Mouse (Mus musculus): ENCODE results near the gene Mrpl12. TPM values are rescaled to one million over a fixed set of nuclear protein-coding genes. Genes with fewer than 3 reads are reported as not detected.

Gene Mrpl12
- polyA plus RNA-seq (2014; fragmentation: Nextera tagmentation; extraction: Ambion mirVana): 142 and 145 TPM in 2 replicates

DNA sequence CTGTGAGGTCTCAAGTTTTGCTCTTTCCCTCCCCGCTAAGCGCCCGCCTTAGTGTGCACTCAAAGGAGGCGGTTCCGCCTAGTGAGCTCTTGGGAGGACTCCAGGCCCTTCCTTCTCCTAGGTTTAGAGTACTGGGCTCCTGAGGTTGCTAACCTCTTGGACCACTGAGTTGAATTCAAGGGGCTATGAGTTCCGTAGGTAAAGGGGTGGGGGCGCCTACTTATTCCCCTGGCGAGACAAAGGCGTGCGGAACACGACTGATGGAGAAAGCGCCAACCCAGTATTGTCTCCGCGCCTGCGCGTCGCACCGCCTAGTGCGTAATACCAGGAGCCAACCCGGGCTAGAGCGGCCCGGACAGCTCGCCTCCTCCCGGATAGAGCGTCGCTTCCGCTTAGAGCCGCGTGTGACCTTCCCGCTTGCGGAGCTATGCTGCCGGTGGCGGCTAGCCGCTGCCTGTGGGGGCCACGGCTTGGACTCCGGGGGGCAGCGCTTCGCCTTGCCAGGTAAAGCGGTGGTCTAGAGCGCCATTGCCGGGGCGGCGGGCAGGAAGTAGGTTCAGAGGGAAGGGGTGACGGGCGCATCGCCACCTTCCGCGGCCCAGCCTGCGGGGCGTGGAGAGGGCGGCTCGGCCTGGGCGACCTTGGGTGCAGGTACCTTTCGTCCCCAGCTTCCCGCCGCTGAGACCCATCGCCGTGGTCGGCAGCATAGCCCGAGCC lies at the start of gene Mrpl12:
TSS of gene Mrpl12 (plus strand) at position 349 of the 717 bp plus-strand sequence.
- WGBS: under 1% methylated on average over 60 of the region's 60 CpGs
- peak within 1 kb of the TSS; percentile 81 for H3K27ac ChIP-seq (ENCODE audit: low read depth, low read length)
- peak within 1 kb of the TSS; percentile 73 for H3K9ac ChIP-seq (ENCODE audit: low read length)
- peak; percentile 95 for ATAC-seq (ENCODE audit: insufficient read depth, low FRiP score, low TSS enrichment)
- DNase-seq (ENCODE audit: low spot score): peak; percentile 96
- no peaks in the 10 kb centered on the region for H3K9me3 ChIP-seq (ENCODE audit: control insufficient read depth, low read length)
- peak within 1 kb of the TSS; percentile 98 for H3K4me3 ChIP-seq (ENCODE audit: low read depth, low read length)
- H3K4me1 ChIP-seq (ENCODE audit: control insufficient read depth, insufficient read depth, low read length): peaks cover 11% of the 10 kb centered on the region
- H3K36me3 ChIP-seq (ENCODE audit: control insufficient read depth, insufficient read depth, low read length): peaks cover 28% of the 10 kb centered on the region
- peak within 1 kb of the TSS; percentile 75 for H3K4me2 ChIP-seq (ENCODE audit: low read depth)
- H3K27me3 ChIP-seq (ENCODE audit: control insufficient read depth, insufficient read depth, low read length): no peaks in the 10 kb centered on the region

DNA sequence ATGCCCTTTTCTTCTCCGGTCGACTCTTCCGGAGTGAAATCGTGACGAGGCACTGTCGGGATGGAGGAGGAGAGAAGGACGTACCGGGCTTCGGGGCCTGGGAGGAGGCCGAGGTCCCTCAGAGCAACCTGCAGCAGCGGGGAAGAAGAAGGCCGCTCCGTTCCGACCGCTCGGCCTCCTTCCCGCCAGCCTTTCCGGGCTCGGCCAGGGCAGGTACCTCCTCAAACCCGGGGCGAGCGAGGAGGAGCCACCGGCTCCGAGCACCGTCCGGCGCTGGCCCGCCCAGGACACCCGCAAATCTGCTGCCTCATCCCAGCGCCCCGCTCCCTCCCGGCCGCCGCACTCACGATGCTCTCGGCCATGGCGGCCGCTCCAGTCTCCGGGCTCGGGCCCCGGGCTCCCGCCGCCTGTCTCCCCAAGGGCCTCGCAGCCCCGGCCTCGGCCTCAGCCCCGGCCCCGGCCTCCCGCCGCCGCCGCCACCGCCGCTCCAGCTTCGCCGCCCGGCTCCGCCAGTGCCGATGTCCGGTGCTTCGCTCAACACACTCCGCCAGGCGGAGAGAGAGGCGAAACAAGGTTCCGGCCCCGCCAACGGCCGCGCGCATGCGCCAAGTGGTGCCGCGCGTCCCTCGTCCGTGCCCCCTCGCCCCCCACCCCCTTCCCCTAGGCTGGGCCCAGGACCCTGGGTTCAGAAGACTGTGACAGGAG lies 47.1 kb upstream of the Mrpl12 start, which contains the start of gene Nploc4:
TSS of gene Nploc4 (minus strand) at position 557 of the 705 bp plus-strand sequence.
- H3K27me3 ChIP-seq (ENCODE audit: control insufficient read depth, insufficient read depth, low read length): no peaks in the 10 kb centered on the region
- H3K9me3 ChIP-seq (ENCODE audit: control insufficient read depth, low read length): no peaks in the 10 kb centered on the region
- under 1% methylated on average over 55 of the region's 77 CpGs for WGBS
- H3K9ac ChIP-seq (ENCODE audit: low read length): peak within 1 kb of the TSS; percentile 98
- peak within 1 kb of the TSS; percentile 75 for H3K4me2 ChIP-seq (ENCODE audit: low read depth)
- peaks cover 6% of the 10 kb centered on the region for H3K36me3 ChIP-seq (ENCODE audit: control insufficient read depth, insufficient read depth, low read length)
- peaks cover 12% of the 10 kb centered on the region for H3K4me1 ChIP-seq (ENCODE audit: control insufficient read depth, insufficient read depth, low read length)
- H3K4me3 ChIP-seq (ENCODE audit: low read depth, low read length): peak within 1 kb of the TSS; percentile 99
- H3K27ac ChIP-seq (ENCODE audit: low read depth, low read length): peak within 1 kb of the TSS; percentile 64; the same call in 1 of the 2 replicates
- peak; percentile 94 for DNase-seq (ENCODE audit: low spot score)
- ATAC-seq (ENCODE audit: insufficient read depth, low FRiP score, low TSS enrichment): peak; percentile 81

DNA sequence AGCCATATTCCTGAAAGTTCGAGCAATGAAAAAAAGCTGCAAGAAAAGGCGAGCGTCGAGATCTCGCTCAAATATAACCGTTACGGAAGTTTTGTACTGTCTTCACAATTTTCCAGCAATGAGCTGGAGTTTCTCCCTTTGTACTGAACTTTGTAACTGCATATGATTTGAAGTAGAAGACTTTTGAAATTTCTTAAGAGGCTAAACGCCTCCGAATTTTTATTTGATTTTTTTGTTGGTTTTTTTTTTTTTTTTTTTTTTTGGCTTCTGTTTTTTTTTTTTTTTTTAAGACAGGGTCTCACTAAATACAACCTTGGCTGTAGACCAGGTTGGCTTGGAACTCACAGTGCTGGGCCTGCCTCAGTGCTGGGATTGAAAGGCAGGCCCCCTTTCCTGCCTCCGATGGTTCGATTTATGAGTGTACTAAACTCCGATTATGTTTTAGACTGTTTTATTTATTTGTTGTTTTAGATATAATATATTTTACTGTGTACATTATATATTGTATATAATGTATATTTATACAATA lies 46.5 kb upstream of the Mrpl12 start:
- ATAC-seq (ENCODE audit: insufficient read depth, low FRiP score, low TSS enrichment) (no peak), DNase-seq (ENCODE audit: low spot score) (no peak)

GRCm38 (mm10) chr11:120442344-120442743 lies 42.1 kb upstream of the Mrpl12 start, which contains the start of gene Tspan10:
Tspan10 (plus strand) TSS chr11:120442644.
- ATAC-seq (ENCODE audit: insufficient read depth, low FRiP score, low TSS enrichment) (no peak), DNase-seq (ENCODE audit: low spot score) (no peak)
- no peaks in the 10 kb centered on the region for H3K9me3 ChIP-seq (ENCODE audit: control insufficient read depth, low read length)
- H3K4me3 ChIP-seq (ENCODE audit: low read depth, low read length): no peak within 1 kb of the TSS
- no peaks in the 10 kb centered on the region for H3K27me3 ChIP-seq (ENCODE audit: control insufficient read depth, insufficient read depth, low read length)
- no peak within 1 kb of the TSS for H3K27ac ChIP-seq (ENCODE audit: low read depth, low read length)
- H3K4me2 ChIP-seq (ENCODE audit: low read depth): no peak within 1 kb of the TSS
- no peaks in the 10 kb centered on the region for H3K4me1 ChIP-seq (ENCODE audit: control insufficient read depth, insufficient read depth, low read length)
- no peak within 1 kb of the TSS for H3K9ac ChIP-seq (ENCODE audit: low read length)
- WGBS: 82% methylated on average over 3 of the region's 3 CpGs
- H3K36me3 ChIP-seq (ENCODE audit: control insufficient read depth, insufficient read depth, low read length): no peaks in the 10 kb centered on the region

More for the DNA sequence above, 46.5 kb upstream of the Mrpl12 start:
- peaks cover 4% of the 10 kb centered on the region for H3K36me3 ChIP-seq (ENCODE audit: control insufficient read depth, insufficient read depth, low read length)
- peak overlapping the region; percentile 98 for H3K9ac ChIP-seq (ENCODE audit: low read length)
- H3K9me3 ChIP-seq (ENCODE audit: control insufficient read depth, low read length): no peaks in the 10 kb centered on the region
- no peak overlapping the region; the same call in 1 of the 2 replicates for H3K27ac ChIP-seq (ENCODE audit: low read depth, low read length)
- peak overlapping the region; percentile 75 for H3K4me2 ChIP-seq (ENCODE audit: low read depth)
- H3K4me1 ChIP-seq (ENCODE audit: control insufficient read depth, insufficient read depth, low read length): peaks cover 12% of the 10 kb centered on the region
- no peaks in the 10 kb centered on the region for H3K27me3 ChIP-seq (ENCODE audit: control insufficient read depth, insufficient read depth, low read length)
- 32% methylated on average over 12 of the region's 12 CpGs for WGBS
- peak overlapping the region; percentile 99 for H3K4me3 ChIP-seq (ENCODE audit: low read depth, low read length)

DNA sequence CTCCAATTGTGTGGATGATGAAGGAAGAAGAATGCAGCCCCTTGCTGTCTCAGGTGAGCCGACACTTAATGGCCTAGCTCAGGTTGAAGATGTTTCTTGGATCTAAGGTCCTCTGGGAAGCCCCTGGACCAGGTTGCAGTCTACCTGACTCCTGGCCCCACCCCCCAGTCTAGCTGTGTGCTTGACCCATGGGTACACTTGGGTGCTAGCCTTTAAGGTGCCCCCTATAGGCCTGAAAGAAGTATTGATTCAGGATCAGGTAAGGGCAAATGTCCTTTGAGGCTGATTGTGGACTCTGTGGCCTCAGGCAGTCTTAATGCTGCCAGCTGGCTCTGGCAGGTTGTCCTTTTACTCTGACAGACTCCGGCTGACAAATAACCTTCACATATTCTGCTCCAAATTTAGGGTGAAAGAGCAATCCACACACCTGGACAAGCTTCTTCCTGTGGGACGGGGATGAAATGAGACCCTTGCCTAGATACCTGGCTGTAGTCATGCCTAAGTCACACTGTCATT lies 41.6 kb upstream of the Mrpl12 start:
- H3K27me3 ChIP-seq (ENCODE audit: control insufficient read depth, insufficient read depth, low read length): no peaks in the 10 kb centered on the region
- H3K4me1 ChIP-seq (ENCODE audit: control insufficient read depth, insufficient read depth, low read length): no peaks in the 10 kb centered on the region
- 85% methylated on average over 3 of the region's 3 CpGs for WGBS
- H3K9ac ChIP-seq (ENCODE audit: low read length): no peak overlapping the region
- H3K27ac ChIP-seq (ENCODE audit: low read depth, low read length): no peak overlapping the region
- no peak for ATAC-seq (ENCODE audit: insufficient read depth, low FRiP score, low TSS enrichment)
- H3K9me3 ChIP-seq (ENCODE audit: control insufficient read depth, low read length): no peaks in the 10 kb centered on the region
- no peak overlapping the region for H3K4me2 ChIP-seq (ENCODE audit: low read depth)
- no peak for DNase-seq (ENCODE audit: low spot score)
- H3K36me3 ChIP-seq (ENCODE audit: control insufficient read depth, insufficient read depth, low read length): no peaks in the 10 kb centered on the region
- no peak overlapping the region for H3K4me3 ChIP-seq (ENCODE audit: low read depth, low read length)

- Histone ChIP-seq H3K27ac (ENCODE audit: low read depth, low read length) (no peak overlapping the region), H3K4me2 (ENCODE audit: low read depth) (no peak overlapping the region), H3K9ac (ENCODE audit: low read length) (no peak overlapping the region), H3K4me3 (ENCODE audit: low read depth, low read length) (no peak overlapping the region), H3K4me1 (ENCODE audit: control insufficient read depth, insufficient read depth, low read length) (no peaks in the 10 kb centered on the region), H3K36me3 (ENCODE audit: control insufficient read depth, insufficient read depth, low read length) (no peaks in the 10 kb centered on the region), H3K9me3 (ENCODE audit: control insufficient read depth, low read length) (no peaks in the 10 kb centered on the region), H3K27me3 (ENCODE audit: control insufficient read depth, insufficient read depth, low read length) (no peaks in the 10 kb centered on the region)
- 74% methylated on average over 6 of the region's 6 CpGs for WGBS
- ATAC-seq (ENCODE audit: insufficient read depth, low FRiP score, low TSS enrichment) (no peak), DNase-seq (ENCODE audit: low spot score) (no peak)
Measured at GRCm38 (mm10) chr11:120444106-120444505, 40.3 kb upstream of the Mrpl12 start.

- Histone ChIP-seq H3K4me1 (ENCODE audit: control insufficient read depth, insufficient read depth, low read length) (no peaks in the 10 kb centered on the region), H3K27ac (ENCODE audit: low read depth, low read length) (no peak overlapping the region), H3K36me3 (ENCODE audit: control insufficient read depth, insufficient read depth, low read length) (no peaks in the 10 kb centered on the region), H3K27me3 (ENCODE audit: control insufficient read depth, insufficient read depth, low read length) (no peaks in the 10 kb centered on the region), H3K9me3 (ENCODE audit: control insufficient read depth, low read length) (no peaks in the 10 kb centered on the region), H3K4me2 (ENCODE audit: low read depth) (no peak overlapping the region), H3K9ac (ENCODE audit: low read length) (no peak overlapping the region), H3K4me3 (ENCODE audit: low read depth, low read length) (no peak overlapping the region)
- DNase-seq (ENCODE audit: low spot score) (no peak), ATAC-seq (ENCODE audit: insufficient read depth, low FRiP score, low TSS enrichment) (no peak)
- 74% methylated on average over 3 of the region's 3 CpGs for WGBS
Measured at GRCm38 (mm10) chr11:120445475-120445874, 38.9 kb upstream of the Mrpl12 start.

- no peaks in the 10 kb centered on the region for H3K4me1 ChIP-seq (ENCODE audit: control insufficient read depth, insufficient read depth, low read length)
- H3K36me3 ChIP-seq (ENCODE audit: control insufficient read depth, insufficient read depth, low read length): no peaks in the 10 kb centered on the region
- H3K9me3 ChIP-seq (ENCODE audit: control insufficient read depth, low read length): no peaks in the 10 kb centered on the region
- no peak overlapping the region for H3K9ac ChIP-seq (ENCODE audit: low read length)
- ATAC-seq (ENCODE audit: insufficient read depth, low FRiP score, low TSS enrichment) (no peak), DNase-seq (ENCODE audit: low spot score) (no peak)
- H3K27me3 ChIP-seq (ENCODE audit: control insufficient read depth, insufficient read depth, low read length): no peaks in the 10 kb centered on the region
- 84% methylated on average over 7 of the region's 7 CpGs for WGBS
- no peak overlapping the region for H3K27ac ChIP-seq (ENCODE audit: low read depth, low read length)
- H3K4me3 ChIP-seq (ENCODE audit: low read depth, low read length): no peak overlapping the region
- no peak overlapping the region for H3K4me2 ChIP-seq (ENCODE audit: low read depth)
Measured at GRCm38 (mm10) chr11:120447179-120447578, 37.2 kb upstream of the Mrpl12 start.

All from neural tube, embryonic 11.5 days (tissue).